Mouse (Mus musculus): ENCODE measurements around the gene Dtwd1. TPM values are rescaled to one million over a fixed set of nuclear protein-coding genes. Genes with fewer than 3 reads are reported as not detected.

The Dtwd1 gene
- 0.94 and 1.3 TPM in 2 replicates for polyA plus RNA-seq (2012)

DNA sequence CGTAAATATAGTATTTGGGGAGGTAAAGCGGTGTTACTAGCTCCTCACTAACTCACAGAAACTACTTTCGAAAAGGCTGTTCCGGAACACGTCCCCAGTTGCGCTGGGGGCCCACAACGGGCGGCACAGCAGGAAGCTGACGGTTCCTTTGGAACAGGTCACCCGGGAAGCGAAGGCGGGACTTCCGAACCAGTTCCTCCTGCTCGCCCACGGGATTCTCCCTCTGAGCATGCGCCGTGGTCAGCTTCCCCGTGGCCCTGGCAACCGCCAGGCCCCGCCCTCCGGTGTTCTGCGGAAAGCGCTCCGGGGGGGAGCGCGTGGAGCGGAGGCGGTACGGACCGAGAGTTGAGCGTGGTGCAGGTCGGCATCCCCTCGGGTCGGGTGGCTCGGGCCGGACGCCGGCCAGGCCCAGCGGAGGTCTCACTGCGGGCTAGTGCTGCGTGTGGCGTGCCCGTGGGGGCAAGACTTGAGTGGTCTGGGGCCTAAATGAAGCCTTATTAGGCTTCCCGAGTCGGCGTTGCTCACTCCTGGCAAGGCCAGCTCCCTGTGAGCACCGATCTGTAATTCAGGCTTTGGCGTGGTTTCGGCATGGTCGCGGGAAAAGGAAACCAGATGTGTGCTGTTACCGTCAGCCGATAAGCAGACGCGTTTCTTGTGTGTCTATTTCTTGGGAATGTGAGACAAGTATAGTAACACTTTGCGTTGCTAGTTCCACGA, at the start of gene Dtwd1, which contains the start of gene Fam227b:
Gene Dtwd1, plus strand, starts transcription at position 287 of the 717 bp plus-strand sequence.
Gene Fam227b, minus strand, starts transcription at position 150 of the 717 bp plus-strand sequence.

DNA sequence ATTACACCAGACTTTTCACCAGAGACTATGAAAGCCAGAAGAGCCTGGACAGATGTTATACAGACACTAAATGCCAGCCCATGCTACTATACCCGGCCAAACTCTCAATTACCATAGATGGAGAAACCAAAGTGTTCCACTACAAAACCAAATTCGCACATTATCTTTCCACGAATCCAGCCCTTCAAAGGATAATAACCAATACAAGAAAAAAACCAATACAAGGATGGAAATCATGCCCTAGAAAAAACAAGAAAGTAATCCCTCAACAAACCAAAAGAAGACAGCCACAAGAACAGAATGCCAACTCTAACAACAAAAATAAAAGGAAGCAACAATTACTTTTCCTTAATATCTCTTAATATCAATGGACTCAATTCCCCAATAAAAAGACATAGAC, 62.9 kb downstream of the Dtwd1 start, which contains the start of gene Gm17555:
Gene Gm17555, plus strand, starts transcription at position 301 of the 400 bp plus-strand sequence.

Other genes starting within 250 kb of the Dtwd1 start
- gene Fgf7, start 117.5 kb upstream of the Dtwd1 start, polyA plus RNA-seq (2012) = not detected in 2 replicates
- not detected in 2 replicates for gene Fam227b, start 137 bp upstream of the Dtwd1 start, polyA plus RNA-seq (2012)
- gene Gm17555, start 63.0 kb downstream of the Dtwd1 start, polyA plus RNA-seq (2012) = not detected in 2 replicates